Mouse (Mus musculus): ENCODE data around the gene Zdhhc12. TPM values are rescaled to one million over a fixed set of nuclear protein-coding genes. Genes with fewer than 3 reads are reported as not detected.

The Zdhhc12 gene
- polyA plus RNA-seq, 1 experiment from 2014 or later, result 66.2 TPM

DNA sequence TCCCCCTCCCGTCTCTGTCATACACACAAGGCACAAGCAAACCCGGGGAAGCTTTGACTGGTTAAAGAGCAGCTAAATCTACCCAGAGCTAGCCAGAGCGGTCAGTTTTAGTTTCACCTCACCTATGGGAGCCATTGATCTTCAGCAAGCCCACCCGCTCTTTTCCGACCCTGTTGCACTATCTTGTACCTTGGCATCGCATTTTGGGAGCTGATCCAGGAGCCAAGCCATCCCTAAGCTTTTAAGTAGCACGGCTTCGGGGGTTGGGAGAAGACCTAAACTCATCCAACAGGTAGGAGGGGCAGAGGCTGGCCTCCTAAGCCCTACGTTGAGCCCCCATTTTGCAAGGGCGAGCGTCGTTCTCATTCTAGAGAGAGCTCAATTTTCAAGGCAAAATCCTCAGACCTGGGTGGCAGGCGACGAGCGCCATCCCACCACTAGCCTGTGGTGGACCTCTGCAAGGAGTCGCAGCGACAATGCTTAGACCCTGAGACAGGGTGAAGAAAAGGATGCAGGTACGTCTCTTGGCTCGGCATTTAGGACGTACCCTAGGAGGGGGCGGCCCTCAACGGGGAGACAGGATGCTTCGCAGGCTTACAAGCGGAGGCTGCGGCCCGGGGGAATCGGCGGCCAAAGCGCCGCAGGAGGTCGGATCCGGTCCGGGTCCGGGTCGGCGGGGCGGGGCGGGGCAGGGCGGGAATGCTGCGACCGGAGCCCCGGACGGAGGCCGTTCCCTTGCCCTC lies 30.5 kb upstream of the Zdhhc12 start:
- DNase-seq (ENCODE audit: low spot score), result no peak
- H3K9me3 ChIP-seq, result no peaks in the 10 kb centered on the region
- peak overlapping the region; percentile 92 for H3K4me3 ChIP-seq
- H3K36me3 ChIP-seq, result 0 out of 2 replicates have a peak, but pooled peaks cover 8% of the 10 kb centered on the region
- 1% methylated on average over 44 of the region's 44 CpGs for WGBS
- peaks cover 28% of the 10 kb centered on the region for H3K4me1 ChIP-seq
- H3K27ac ChIP-seq, result peak overlapping the region; percentile 97
- no peaks in the 10 kb centered on the region for H3K27me3 ChIP-seq (ENCODE audit: insufficient read depth, poor library complexity, severe bottlenecking)

DNA sequence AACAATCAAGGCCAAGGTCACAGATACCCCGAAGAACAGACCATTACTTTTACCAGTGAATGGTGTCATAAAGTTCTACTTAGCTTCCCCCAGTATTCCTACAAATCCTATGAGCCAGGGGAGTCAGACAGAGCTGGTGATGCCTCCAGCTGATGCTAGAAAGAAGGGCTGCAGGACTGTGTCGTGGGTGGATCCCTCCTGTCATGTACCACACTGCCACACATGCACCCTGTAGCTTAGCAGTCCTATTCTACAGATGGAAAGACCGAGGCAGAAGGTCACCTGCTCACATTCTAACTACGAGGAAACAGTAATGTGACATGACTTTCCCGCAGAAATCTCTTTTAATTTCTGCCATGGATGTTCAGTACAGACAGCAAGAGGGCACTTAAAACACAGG lies 29.3 kb upstream of the Zdhhc12 start:
- H3K36me3 ChIP-seq, result 0 out of 2 replicates have a peak, but pooled peaks cover 9% of the 10 kb centered on the region
- H3K27me3 ChIP-seq (ENCODE audit: insufficient read depth, poor library complexity, severe bottlenecking), result no peaks in the 10 kb centered on the region
- no peak overlapping the region for H3K4me3 ChIP-seq
- WGBS, result 85% methylated on average over 5 of the region's 5 CpGs
- H3K4me1 ChIP-seq, result peaks cover 29% of the 10 kb centered on the region
- H3K27ac ChIP-seq, result no peak overlapping the region
- DNase-seq (ENCODE audit: low spot score), result no peak
- H3K9me3 ChIP-seq, result no peaks in the 10 kb centered on the region

DNA sequence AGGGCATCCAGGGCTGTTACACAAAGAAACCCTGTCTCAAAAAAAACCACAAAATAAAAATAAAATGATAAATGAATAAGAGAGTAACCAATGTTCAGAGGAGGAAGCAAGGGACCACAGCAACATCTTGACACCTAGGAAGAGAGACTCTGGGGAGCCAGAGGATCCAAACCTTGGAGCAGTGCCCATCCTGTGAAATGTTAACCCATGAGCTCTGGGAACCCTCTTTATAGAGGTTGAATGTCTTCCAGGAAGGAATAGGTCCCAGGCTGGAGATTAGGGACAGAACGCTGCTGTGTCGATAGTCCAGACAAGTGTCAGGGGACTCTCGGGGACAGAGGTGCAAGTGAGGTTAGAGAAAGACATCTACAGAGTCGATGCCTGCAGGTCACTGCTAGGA lies 26.8 kb upstream of the Zdhhc12 start:
- Histone ChIP-seq H3K4me3 (no peak overlapping the region), H3K36me3 (0 out of 2 replicates have a peak, but pooled peaks cover 9% of the 10 kb centered on the region), H3K27ac (no peak overlapping the region), H3K9me3 (no peaks in the 10 kb centered on the region), H3K27me3 (ENCODE audit: insufficient read depth, poor library complexity, severe bottlenecking) (no peaks in the 10 kb centered on the region), H3K4me1 (peaks cover 29% of the 10 kb centered on the region)
- 84% methylated on average over 4 of the region's 4 CpGs for WGBS
- DNase-seq (ENCODE audit: low spot score), result no peak

DNA sequence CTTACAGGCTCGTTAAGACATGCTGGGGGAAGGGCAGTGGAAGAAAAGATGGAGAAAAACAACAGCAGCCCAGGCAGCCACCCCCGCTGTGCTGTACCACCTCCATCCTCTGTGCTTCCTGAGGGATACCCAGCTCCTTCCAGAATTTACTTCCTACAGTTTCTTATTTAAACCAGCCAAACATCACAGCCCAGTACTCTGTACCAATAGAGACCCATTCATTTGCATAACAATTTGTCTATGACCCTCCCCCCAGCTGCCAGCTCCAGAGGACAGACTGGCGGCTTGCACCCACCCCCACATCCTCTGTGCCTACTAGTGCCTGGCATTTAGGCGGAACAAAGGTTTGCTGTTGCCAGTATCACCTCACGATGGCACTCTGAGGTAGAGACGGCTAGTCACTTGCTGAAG lies 26.2 kb upstream of the Zdhhc12 start:
- 42% methylated on average over 6 of the region's 6 CpGs for WGBS
- no peak overlapping the region for H3K27ac ChIP-seq

DNA sequence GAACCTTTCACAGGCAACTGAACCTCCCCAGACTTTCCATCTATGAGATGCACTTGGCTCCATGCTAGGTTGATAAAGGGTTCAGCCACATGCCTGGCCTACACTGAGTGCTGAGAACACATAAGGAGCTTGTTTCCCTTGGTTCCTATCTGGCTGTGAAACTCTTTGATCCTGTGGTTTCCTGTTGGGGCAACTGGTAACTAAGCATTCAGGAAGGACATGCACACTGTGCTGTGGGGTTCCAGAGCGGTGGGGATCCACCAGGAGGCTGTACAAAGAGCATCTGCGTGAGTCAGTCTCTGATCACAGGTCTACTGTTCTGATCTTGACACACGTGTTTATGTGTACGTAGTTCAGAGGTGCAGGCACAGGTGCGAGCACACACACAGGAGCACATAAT lies 19.1 kb upstream of the Zdhhc12 start:
- no peak overlapping the region for H3K27ac ChIP-seq
- WGBS, result 86% methylated on average over 5 of the region's 5 CpGs
- no peaks in the 10 kb centered on the region for H3K9me3 ChIP-seq
- peaks cover 54% of the 10 kb centered on the region for H3K36me3 ChIP-seq
- H3K27me3 ChIP-seq (ENCODE audit: insufficient read depth, poor library complexity, severe bottlenecking), result no peaks in the 10 kb centered on the region
- H3K4me3 ChIP-seq, result no peak overlapping the region
- no peak for DNase-seq (ENCODE audit: low spot score)
- peaks cover 11% of the 10 kb centered on the region; the same call in 1 of the 2 replicates for H3K4me1 ChIP-seq

More for the DNA sequence above, 26.2 kb upstream of the Zdhhc12 start:
- no peak overlapping the region for H3K4me3 ChIP-seq
- H3K36me3 ChIP-seq, result 0 out of 2 replicates have a peak, but pooled peaks cover 9% of the 10 kb centered on the region
- no peaks in the 10 kb centered on the region for H3K9me3 ChIP-seq
- no peaks in the 10 kb centered on the region for H3K27me3 ChIP-seq (ENCODE audit: insufficient read depth, poor library complexity, severe bottlenecking)
- H3K4me1 ChIP-seq, result peaks cover 25% of the 10 kb centered on the region
- DNase-seq (ENCODE audit: low spot score), result no peak

DNA sequence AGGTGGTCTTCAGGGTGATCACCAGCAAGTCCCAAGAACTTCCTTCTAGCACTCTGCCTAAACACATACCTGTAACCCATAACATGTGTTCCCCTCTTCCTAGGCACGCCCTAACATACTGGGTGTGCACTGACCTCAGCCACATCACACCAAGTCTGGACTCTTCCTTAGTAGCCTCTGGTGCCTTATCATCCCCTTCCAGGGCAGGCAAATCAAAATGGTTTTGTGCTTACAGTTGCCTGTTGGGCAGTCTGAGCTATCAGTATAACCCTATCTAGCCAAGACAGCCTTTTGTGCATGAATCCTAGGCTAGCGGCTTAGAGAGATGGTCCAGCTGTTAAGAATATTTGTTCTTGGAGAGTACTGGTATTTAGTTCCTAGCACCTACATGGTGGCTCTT lies 18.1 kb upstream of the Zdhhc12 start:
- WGBS, result 80% methylated on average over 2 of the region's 2 CpGs
- no peak overlapping the region for H3K4me3 ChIP-seq
- no peak for DNase-seq (ENCODE audit: low spot score)
- H3K27me3 ChIP-seq (ENCODE audit: insufficient read depth, poor library complexity, severe bottlenecking), result no peaks in the 10 kb centered on the region
- H3K4me1 ChIP-seq, result peaks cover 11% of the 10 kb centered on the region; the same call in 1 of the 2 replicates
- H3K36me3 ChIP-seq, result peaks cover 63% of the 10 kb centered on the region
- H3K9me3 ChIP-seq, result no peaks in the 10 kb centered on the region
- no peak overlapping the region for H3K27ac ChIP-seq

DNA sequence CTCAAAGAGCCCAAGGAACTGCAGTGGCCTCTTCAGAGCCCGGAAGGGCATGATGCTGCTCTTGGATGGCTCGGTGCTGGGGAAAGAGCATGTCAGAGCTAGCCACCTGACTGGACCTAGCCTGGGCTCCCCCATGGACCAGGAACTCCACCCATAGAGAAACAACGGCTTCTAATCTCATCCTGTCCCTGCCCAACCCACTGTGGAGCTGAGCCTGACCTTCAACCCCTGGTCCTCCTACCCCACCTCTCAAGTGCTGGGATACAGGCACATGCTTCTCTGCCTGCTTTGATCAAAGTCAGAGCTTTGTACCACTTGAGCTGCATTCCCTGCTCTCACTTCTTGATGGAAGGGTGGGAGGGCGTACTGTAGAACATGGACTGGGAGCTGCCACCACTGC lies 14.8 kb upstream of the Zdhhc12 start:
- Histone ChIP-seq H3K4me3 (no peak overlapping the region), H3K27me3 (ENCODE audit: insufficient read depth, poor library complexity, severe bottlenecking) (no peaks in the 10 kb centered on the region), H3K9me3 (no peaks in the 10 kb centered on the region), H3K27ac (no peak overlapping the region), H3K36me3 (peaks cover 87% of the 10 kb centered on the region), H3K4me1 (peaks cover 11% of the 10 kb centered on the region; the same call in 1 of the 2 replicates)
- 68% methylated on average over 4 of the region's 4 CpGs for WGBS
- no peak for DNase-seq (ENCODE audit: low spot score)

DNA sequence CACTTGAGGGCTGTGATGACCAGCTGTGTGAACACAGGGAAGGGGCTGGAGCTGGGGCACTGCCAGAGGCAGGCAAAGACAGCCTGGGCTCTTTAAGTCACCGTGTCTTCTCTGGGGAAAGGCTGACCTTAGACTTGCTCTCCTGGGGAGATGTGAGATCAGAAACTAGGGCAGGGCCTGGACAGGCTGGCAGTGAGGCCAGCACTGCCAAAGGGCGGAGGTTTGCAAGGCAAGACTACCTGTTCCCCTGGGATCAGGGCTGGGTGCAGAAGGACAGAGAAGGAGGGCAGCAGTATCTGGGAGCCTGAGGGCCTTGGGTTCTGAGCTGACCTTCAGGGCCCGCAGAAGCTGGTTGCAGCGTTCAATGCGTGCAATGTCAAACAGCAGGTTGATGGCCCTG lies 14.2 kb upstream of the Zdhhc12 start:
- WGBS, result 88% methylated on average over 5 of the region's 5 CpGs

DNA sequence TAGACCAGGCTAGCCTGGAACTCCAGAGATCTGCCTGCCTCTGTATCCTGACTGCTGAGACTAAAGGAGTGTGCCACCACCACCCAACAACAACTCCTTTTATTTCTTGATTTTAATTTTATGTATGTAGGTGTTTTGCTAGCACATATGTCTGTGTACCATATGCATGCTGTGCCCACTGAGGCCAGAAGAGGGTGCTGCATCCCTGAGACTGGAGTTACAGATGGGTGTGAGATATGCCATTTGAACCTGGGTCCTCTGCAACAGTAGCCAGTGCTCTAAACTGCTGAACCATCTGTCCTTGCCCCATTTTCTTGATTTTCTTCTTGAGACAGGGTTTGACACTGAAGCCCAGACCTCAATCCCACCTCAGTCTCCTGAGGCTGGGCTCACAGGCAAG lies 12.9 kb upstream of the Zdhhc12 start:
- peaks cover 86% of the 10 kb centered on the region for H3K36me3 ChIP-seq
- no peak for DNase-seq (ENCODE audit: low spot score)
- no peaks in the 10 kb centered on the region for H3K27me3 ChIP-seq (ENCODE audit: insufficient read depth, poor library complexity, severe bottlenecking)
- no peak overlapping the region for H3K4me3 ChIP-seq
- H3K9me3 ChIP-seq, result no peaks in the 10 kb centered on the region
- no peak overlapping the region for H3K27ac ChIP-seq
- peaks cover 11% of the 10 kb centered on the region; the same call in 1 of the 2 replicates for H3K4me1 ChIP-seq

More for the DNA sequence above, 14.2 kb upstream of the Zdhhc12 start:
- DNase-seq (ENCODE audit: low spot score), result no peak
- Histone ChIP-seq H3K27me3 (ENCODE audit: insufficient read depth, poor library complexity, severe bottlenecking) (no peaks in the 10 kb centered on the region), H3K4me3 (no peak overlapping the region), H3K9me3 (no peaks in the 10 kb centered on the region), H3K36me3 (peaks cover 87% of the 10 kb centered on the region), H3K4me1 (peaks cover 11% of the 10 kb centered on the region; the same call in 1 of the 2 replicates), H3K27ac (no peak overlapping the region)

DNA sequence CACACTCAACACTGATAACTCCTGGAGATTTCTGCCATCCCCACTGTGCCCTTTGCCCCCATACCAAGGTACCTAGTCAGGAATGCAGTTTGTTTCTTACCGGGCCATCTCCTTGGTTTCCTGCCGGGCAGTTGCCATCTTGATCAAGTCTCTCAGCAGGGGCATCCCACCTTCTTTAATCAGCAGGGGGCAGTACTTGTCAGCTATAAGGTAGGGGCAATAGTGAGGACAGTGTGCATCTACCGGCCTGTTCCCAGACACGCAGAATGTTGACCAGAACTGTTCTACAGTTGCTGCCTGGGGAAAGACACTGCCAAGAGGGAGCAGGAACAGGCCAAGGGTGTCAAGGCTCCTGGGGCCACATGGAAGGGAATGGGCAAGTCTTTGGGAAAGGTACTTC lies 6.8 kb upstream of the Zdhhc12 start:
- no peak for DNase-seq (ENCODE audit: low spot score)
- peaks cover 84% of the 10 kb centered on the region for H3K36me3 ChIP-seq
- no peaks in the 10 kb centered on the region for H3K9me3 ChIP-seq
- H3K27me3 ChIP-seq (ENCODE audit: insufficient read depth, poor library complexity, severe bottlenecking), result no peaks in the 10 kb centered on the region
- H3K4me3 ChIP-seq, result no peak overlapping the region
- WGBS, result 66% methylated on average over 4 of the region's 4 CpGs
- H3K27ac ChIP-seq, result no peak overlapping the region
- peaks cover 11% of the 10 kb centered on the region for H3K4me1 ChIP-seq

DNA sequence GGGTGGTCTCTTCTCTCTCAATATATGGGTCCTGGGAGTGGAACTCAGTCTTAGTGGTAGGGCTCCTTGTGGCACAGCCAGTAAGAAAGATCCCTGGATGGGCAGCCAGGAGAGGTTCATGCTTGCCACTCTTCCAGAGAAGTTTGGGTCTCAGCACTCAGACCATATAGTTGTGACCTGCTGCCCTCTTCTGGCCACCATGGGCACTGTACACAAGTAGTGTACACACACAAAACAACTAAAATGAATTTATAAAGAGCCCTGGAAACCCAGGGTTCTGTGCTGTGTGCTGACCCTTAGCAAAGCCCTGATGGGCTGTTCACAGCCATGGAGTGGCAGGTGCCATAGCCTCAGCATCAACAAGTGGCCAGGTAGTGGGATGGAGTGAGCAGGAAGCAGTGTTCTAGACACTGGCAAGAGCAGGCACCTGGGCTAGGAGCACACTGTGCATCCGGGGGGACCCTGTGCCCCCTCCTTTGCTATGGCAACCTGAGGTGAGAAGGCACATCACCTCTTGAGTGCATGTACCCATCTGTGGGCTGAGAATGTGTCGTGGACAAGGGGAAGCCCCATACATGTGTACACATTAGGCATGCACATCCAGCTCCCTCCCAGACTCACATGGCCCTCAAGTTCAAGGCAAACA lies 2.6 kb upstream of the Zdhhc12 start:
- no peak overlapping the region for H3K27ac ChIP-seq
- 80% methylated on average over 2 of the region's 2 CpGs for WGBS
- H3K9me3 ChIP-seq, result no peaks in the 10 kb centered on the region
- peaks cover 41% of the 10 kb centered on the region for H3K4me1 ChIP-seq
- H3K27me3 ChIP-seq (ENCODE audit: insufficient read depth, poor library complexity, severe bottlenecking), result no peaks in the 10 kb centered on the region
- H3K4me3 ChIP-seq, result no peak overlapping the region; the same call in 1 of the 2 replicates
- DNase-seq (ENCODE audit: low spot score), result no peak
- peaks cover 61% of the 10 kb centered on the region for H3K36me3 ChIP-seq

DNA sequence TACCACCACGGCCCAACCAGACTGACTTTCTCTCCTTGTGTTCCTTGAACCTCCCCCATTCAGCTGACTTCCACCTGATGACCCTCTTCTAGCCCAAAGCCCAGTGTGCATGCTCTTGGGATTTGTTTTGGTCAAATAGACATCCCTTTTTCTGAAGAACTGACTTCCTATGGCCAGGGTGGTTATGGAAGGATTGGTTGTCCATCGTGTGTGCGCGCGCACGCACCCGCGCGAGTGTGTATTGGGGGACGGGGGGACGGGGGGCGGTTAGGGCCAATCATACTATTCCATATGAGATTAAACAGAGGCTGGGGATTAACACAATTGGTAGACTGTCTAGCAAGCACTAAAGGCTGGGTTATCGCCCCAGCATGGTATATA lies 750 bp upstream of the Zdhhc12 start:
- 4% methylated on average over 13 of the region's 13 CpGs for WGBS
- H3K27ac ChIP-seq, result peak overlapping the region; percentile 88
- peaks cover 38% of the 10 kb centered on the region for H3K4me1 ChIP-seq
- H3K4me3 ChIP-seq, result peak overlapping the region; percentile 78
- H3K9me3 ChIP-seq, result no peaks in the 10 kb centered on the region
- DNase-seq (ENCODE audit: low spot score), result no peak
- H3K27me3 ChIP-seq (ENCODE audit: insufficient read depth, poor library complexity, severe bottlenecking), result no peaks in the 10 kb centered on the region
- H3K36me3 ChIP-seq, result peaks cover 57% of the 10 kb centered on the region

DNA sequence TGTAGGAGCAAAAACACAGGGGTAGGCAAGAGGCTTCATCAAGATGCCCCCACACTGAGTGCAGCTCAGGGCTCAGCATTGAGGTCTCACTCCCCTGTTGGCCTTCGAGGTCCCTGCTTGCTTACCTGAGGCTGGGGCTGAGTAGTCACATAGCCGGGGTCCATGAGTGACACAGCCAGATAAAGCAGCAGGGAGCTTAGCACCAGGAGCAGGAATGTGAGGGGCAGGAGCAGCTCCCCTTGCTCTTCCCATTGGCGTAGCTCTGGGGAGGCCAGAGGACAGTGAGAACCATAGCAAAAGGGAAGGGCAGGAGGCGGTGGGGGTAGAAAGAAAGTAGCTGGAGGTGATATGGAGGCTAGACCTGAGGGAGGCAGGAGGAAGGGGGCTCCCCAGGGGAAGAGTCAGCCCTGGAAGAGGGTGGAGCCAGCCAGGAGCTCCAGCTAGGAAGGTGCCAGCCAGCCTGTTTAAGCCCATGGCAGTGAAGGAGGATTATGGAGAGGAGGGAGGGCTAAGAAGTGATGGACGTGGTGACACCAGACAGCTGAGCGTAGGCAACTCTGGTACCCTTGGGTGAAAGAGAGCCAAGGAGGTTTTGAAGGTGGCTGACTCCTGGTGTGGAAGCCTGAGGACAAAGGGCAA lies 1.0 kb downstream of the Zdhhc12 start:
- H3K9me3 ChIP-seq, result no peaks in the 10 kb centered on the region

More for the DNA sequence above, 1.0 kb downstream of the Zdhhc12 start:
- peak overlapping the region; percentile 78 for H3K4me3 ChIP-seq
- no peak for DNase-seq (ENCODE audit: low spot score)
- peaks cover 32% of the 10 kb centered on the region for H3K4me1 ChIP-seq
- peak overlapping the region; percentile 88 for H3K27ac ChIP-seq
- WGBS, result 34% methylated on average over 6 of the region's 6 CpGs
- no peaks in the 10 kb centered on the region for H3K27me3 ChIP-seq (ENCODE audit: insufficient read depth, poor library complexity, severe bottlenecking)
- H3K36me3 ChIP-seq, result peaks cover 50% of the 10 kb centered on the region
